Comparison of ENCODE assay signal across 19 mouse cellular contexts in the genomic region with DNA sequence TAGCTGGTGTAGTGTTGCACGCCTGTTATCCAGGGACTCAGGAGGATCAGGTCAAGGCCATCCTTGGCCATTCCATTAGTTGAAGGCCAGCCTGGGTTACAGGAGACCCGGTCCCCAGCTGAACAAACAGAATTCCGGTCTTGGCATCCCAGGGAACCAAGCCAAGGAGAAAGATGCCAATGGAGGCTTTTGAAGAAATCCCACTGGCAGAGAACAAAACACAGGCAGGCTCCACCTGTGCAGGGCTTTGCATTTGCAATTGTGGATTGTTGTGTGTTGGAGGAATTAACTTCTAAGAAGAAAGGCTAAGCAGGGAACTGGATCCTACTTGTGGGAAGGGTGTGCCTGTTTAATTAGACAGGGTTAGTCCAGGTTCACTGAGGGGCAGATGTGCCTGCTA. TPM values are rescaled to one million over a fixed set of nuclear protein-coding genes. Genes with fewer than 3 reads are reported as not detected.
DNase-seq lines count a peak whose midpoint lies in the region; ATAC-seq and TF ChIP-seq lines count a peak whose summit lies in the region.
"Had no signal": no experiment of that assay in that cellular context is flagged by ENCODE, and none has a peak within 500 bp of the region (broad histone marks: within the 10 kb centered on the region; RNA-seq: fewer than 3 reads in every experiment).

No protein-coding gene starts in this region.

- no peak overlapping the region for H3K9ac ChIP-seq in forebrain, embryonic 15.5 days (replicated peaks)
- H3K9ac ChIP-seq in heart, embryonic 16.5 days (ENCODE audit: low read length) = peak overlapping the region; percentile 28
- H3K9ac ChIP-seq in stomach, embryonic 15.5 days = no peak overlapping the region
- H3K9ac ChIP-seq in stomach, postnatal 0 days (ENCODE audit: low read length) = no peak overlapping the region
- H3K9ac ChIP-seq: embryonic facial prominence, embryonic 15.5 days; liver, embryonic 13.5 days; midbrain, embryonic 15.5 days had no signal

- peaks cover 46% of the 10 kb centered on the region for H3K36me3 ChIP-seq in forebrain, embryonic 10.5 days (replicated peaks)
- H3K36me3 ChIP-seq in forebrain, embryonic 15.5 days = no peaks in the 10 kb centered on the region
- no peaks in the 10 kb centered on the region for H3K36me3 ChIP-seq in heart, embryonic 16.5 days (ENCODE audit: control insufficient read depth, insufficient read depth)
- H3K36me3 ChIP-seq in stomach, embryonic 15.5 days = no peaks in the 10 kb centered on the region
- no peaks in the 10 kb centered on the region for H3K36me3 ChIP-seq in stomach, postnatal 0 days (ENCODE audit: control insufficient read depth, insufficient read depth, low read length)
- H3K36me3 ChIP-seq: embryonic facial prominence, embryonic 15.5 days; liver, embryonic 13.5 days; midbrain, embryonic 15.5 days had no signal

- H3K9me3 ChIP-seq in forebrain, embryonic 10.5 days = no peaks in the 10 kb centered on the region
- H3K9me3 ChIP-seq in forebrain, embryonic 15.5 days = no peaks in the 10 kb centered on the region
- no peaks in the 10 kb centered on the region for H3K9me3 ChIP-seq in heart, embryonic 16.5 days (replicated peaks; ENCODE audit: control insufficient read depth, low read length)
- no peaks in the 10 kb centered on the region for H3K9me3 ChIP-seq in stomach, embryonic 15.5 days
- no peaks in the 10 kb centered on the region for H3K9me3 ChIP-seq in stomach, postnatal 0 days (ENCODE audit: control insufficient read depth, low read length)
- H3K9me3 ChIP-seq: embryonic facial prominence, embryonic 15.5 days; liver, embryonic 13.5 days; midbrain, embryonic 15.5 days had no signal

- TF ChIP-seq CTCF in stomach, postnatal 0 days (IDR thresholded peaks at IDR 0.05; ENCODE audit: low read depth) = no peak

- TF ChIP-seq EP300 in stomach, postnatal 0 days (optimal IDR thresholded peaks at IDR 0.05) = no peak

- H3K27me3 ChIP-seq in forebrain, embryonic 10.5 days (ENCODE audit: poor library complexity, severe bottlenecking) = no peaks in the 10 kb centered on the region
- no peaks in the 10 kb centered on the region for H3K27me3 ChIP-seq in forebrain, embryonic 15.5 days
- no peaks in the 10 kb centered on the region for H3K27me3 ChIP-seq in heart, embryonic 16.5 days (ENCODE audit: control insufficient read depth, insufficient read depth, low read length)
- no peaks in the 10 kb centered on the region for H3K27me3 ChIP-seq in stomach, embryonic 15.5 days (replicated peaks)
- no peaks in the 10 kb centered on the region for H3K27me3 ChIP-seq in stomach, postnatal 0 days (ENCODE audit: control insufficient read depth, insufficient read depth, low read length)
- H3K27me3 ChIP-seq: embryonic facial prominence, embryonic 15.5 days; liver, embryonic 13.5 days; midbrain, embryonic 15.5 days had no signal

- no peak overlapping the region for H3K4me2 ChIP-seq in forebrain, embryonic 15.5 days (replicated peaks)
- H3K4me2 ChIP-seq in heart, embryonic 16.5 days (ENCODE audit: low read depth, low read length) = no peak overlapping the region
- H3K4me2 ChIP-seq in stomach, embryonic 15.5 days = no peak overlapping the region
- no peak overlapping the region for H3K4me2 ChIP-seq in stomach, postnatal 0 days (replicated peaks; ENCODE audit: low read depth)
- H3K4me2 ChIP-seq: embryonic facial prominence, embryonic 15.5 days; liver, embryonic 13.5 days; midbrain, embryonic 15.5 days had no signal

- no peak overlapping the region for H3K4me3 ChIP-seq in forebrain, embryonic 10.5 days
- H3K4me3 ChIP-seq in forebrain, embryonic 15.5 days = no peak overlapping the region
- no peak overlapping the region for H3K4me3 ChIP-seq in heart, embryonic 16.5 days (ENCODE audit: low read length)
- no peak overlapping the region for H3K4me3 ChIP-seq in stomach, embryonic 15.5 days (replicated peaks)
- no peak overlapping the region for H3K4me3 ChIP-seq in stomach, postnatal 0 days (ENCODE audit: low read depth, low read length)
- H3K4me3 ChIP-seq: embryonic facial prominence, embryonic 15.5 days; liver, embryonic 13.5 days; midbrain, embryonic 15.5 days had no signal

- WGBS in forebrain, embryonic 10.5 days = 32% methylated on average over 3 of the region's 3 CpGs
- 33% methylated on average over 3 of the region's 3 CpGs for WGBS in forebrain, embryonic 15.5 days
- 65% methylated on average over 3 of the region's 3 CpGs for WGBS in heart, embryonic 16.5 days
- WGBS in stomach, embryonic 15.5 days = 62% methylated on average over 3 of the region's 3 CpGs
- WGBS in stomach, postnatal 0 days = 44% methylated on average over 3 of the region's 3 CpGs

- DNase-seq in forebrain, embryonic 10.5 days (ENCODE audit: extremely low spot score, low spot score) = peak; percentile 14
- no peak for DNase-seq in heart, adult 8-10 months (ENCODE audit: low spot score)
- DNase-seq in stomach, postnatal 0 days (ENCODE audit: low spot score) = no peak
- DNase-seq in urinary bladder, postnatal 4 days (ENCODE audit: low spot score in 2 of 2) = no peak
- no peak for DNase-seq in left cerebral cortex, adult 9 months (ENCODE audit: low spot score in 2 of 2)
- DNase-seq: cerebellum, postnatal 14 days; gastrocnemius, postnatal 25 days; layer of hippocampus, adult 9-11 months; left cerebral cortex, postnatal 4 days; liver, embryonic 13.5 days; lung, postnatal 14 days; right cerebral cortex, postnatal 4 days; thymus, postnatal 36 days had no signal

- peak overlapping the region; percentile 65; the same call in 1 of the 2 replicates for H3K27ac ChIP-seq in forebrain, embryonic 10.5 days
- H3K27ac ChIP-seq in forebrain, embryonic 15.5 days (replicated peaks) = no peak overlapping the region
- H3K27ac ChIP-seq in heart, embryonic 16.5 days (ENCODE audit: low read length) = peak overlapping the region; percentile 96
- 0 out of 2 replicates have a peak overlapping the region, but pooled peaks have one; percentile 1 for H3K27ac ChIP-seq in stomach, embryonic 15.5 days
- no peak overlapping the region for H3K27ac ChIP-seq in stomach, postnatal 0 days (replicated peaks)
- H3K27ac ChIP-seq: embryonic facial prominence, embryonic 15.5 days; liver, embryonic 13.5 days; midbrain, embryonic 15.5 days had no signal

- ATAC-seq in forebrain, embryonic 15.5 days (replicated peaks) = no peak
- no peak for ATAC-seq in heart, embryonic 16.5 days (replicated peaks; ENCODE audit: extremely low read depth, insufficient read depth, low FRiP score)
- ATAC-seq in stomach, embryonic 15.5 days (ENCODE audit: insufficient read depth, low FRiP score, low read depth) = no peak
- ATAC-seq in stomach, postnatal 0 days (ENCODE audit: low FRiP score, low TSS enrichment) = no peak
- ATAC-seq: inflammation-experienced regulatory T-cells, adult 6 months; midbrain, embryonic 15.5 days had no signal

- peaks cover 75% of the 10 kb centered on the region for H3K4me1 ChIP-seq in forebrain, embryonic 10.5 days
- H3K4me1 ChIP-seq in forebrain, embryonic 15.5 days = peaks cover 22% of the 10 kb centered on the region; the same call in 1 of the 2 replicates
- H3K4me1 ChIP-seq in heart, embryonic 16.5 days (ENCODE audit: control insufficient read depth, insufficient read depth, low read length) = peaks cover 70% of the 10 kb centered on the region
- H3K4me1 ChIP-seq in stomach, embryonic 15.5 days = peaks cover 14% of the 10 kb centered on the region
- H3K4me1 ChIP-seq in stomach, postnatal 0 days (replicated peaks; ENCODE audit: control insufficient read depth, insufficient read depth) = peaks cover 7% of the 10 kb centered on the region

RNA-seq across cellular contexts. Expression of a gene that starts 47.0 kb away (rescaled TPM):
- 24.7 and 27.4 TPM in 2 replicates for polyA plus RNA-seq in forebrain, embryonic 10.5 days (2016; fragmentation: Nextera tagmentation; extraction: Ambion mirVana)
- polyA plus RNA-seq in forebrain, embryonic 15.5 days (2015; fragmentation: Nextera tagmentation; extraction: Ambion mirVana) = 75.8 and 78.7 TPM in 2 replicates
- 42.4 and 48.9 TPM in 2 replicates for polyA plus RNA-seq in heart, embryonic 16.5 days (2015; fragmentation: Nextera tagmentation; extraction: Ambion mirVana)
- 100 to 1,000 TPM; 294 to 334 (median 302) TPM for total RNA-seq in heart, adult 8-10 months (2022)
- polyA plus RNA-seq in stomach, embryonic 15.5 days (2015; fragmentation: Nextera tagmentation; extraction: Ambion mirVana) = 20.7 and 21.3 TPM in 2 replicates
- 24.0 and 27.7 TPM in 2 replicates for polyA plus RNA-seq in stomach, postnatal 0 days (2015; fragmentation: Nextera tagmentation; extraction: Ambion mirVana)

Comparison
In these comparisons a context has a peak if more than half of its experiments do, and no peak if none do; other contexts are left out.
1. H3K27ac ChIP-seq: peak in forebrain, embryonic 10.5 days (single experiment), heart, embryonic 16.5 days (single experiment) and stomach, embryonic 15.5 days (single experiment); none in forebrain, embryonic 15.5 days (single experiment) and stomach, postnatal 0 days (single experiment).